Mouse (Mus musculus) C2C12 (cell line): ENCODE measurements around the gene Arl15.
A peak's percentile ranks its signal among the peaks of the same experiment; 100 is the strongest.

ENCODE experiments used
- CEBPB ChIP-seq: IDR thresholded peaks from one replicate; pipeline ENCODE4 v1.6.1; 2011; ENCODE audit warnings: low read depth, mild to moderate bottlenecking, control low read depth, moderate library complexity
- CTCF ChIP-seq: IDR thresholded peaks from one replicate; pipeline ENCODE4 v1.5.1; 2011; ENCODE audit not compliant: control insufficient read depth, insufficient read depth, insufficient read length
- FOSL1 ChIP-seq: IDR thresholded peaks from one replicate; pipeline ENCODE4 v1.8.0; 2011; ENCODE audit warnings: mild to moderate bottlenecking, low read length; ENCODE audit not compliant: poor library complexity, insufficient read depth, severe bottlenecking
- MAX ChIP-seq: IDR thresholded peaks from one replicate; pipeline ENCODE4 v1.6.1; 2011; ENCODE audit warnings: mild to moderate bottlenecking, control low read depth
- MYOD1 ChIP-seq: IDR thresholded peaks from one replicate; pipeline ENCODE4 v1.6.1; 2011; ENCODE audit warnings: low read depth; ENCODE audit not compliant: control insufficient read depth, insufficient read length
- MYOG ChIP-seq: IDR thresholded peaks from one replicate; pipeline ENCODE4 v1.6.1; 2011; ENCODE audit not compliant: control insufficient read depth, insufficient read length; ENCODE audit errors: extremely low read depth
- USF1 ChIP-seq: IDR thresholded peaks from one replicate; pipeline ENCODE4 v1.6.1; 2011; ENCODE audit warnings: low read depth, mild to moderate bottlenecking, control low read depth, moderate library complexity

GRCm38 (mm10) chr13:113869212-113870205 lies 75.2 kb downstream of the Arl15 start:
- TF ChIP-seq CTCF, result peak; percentile 6
- no peak for TF ChIP-seq MYOD1
- TF ChIP-seq USF1, result no peak
- no peak for TF ChIP-seq MAX
- no peak for TF ChIP-seq CEBPB
- TF ChIP-seq MYOG, result no peak
- TF ChIP-seq FOSL1, result no peak
